Mouse (Mus musculus) cerebellum, postnatal 25 days (tissue): ENCODE measurements around the gene Gm20518.

Experiments used
- DNase-seq, 2 experiments: peaks; one replicate each; pipeline ENCODE4 v3.0.0; 2021; ENCODE audit warnings: mixed read lengths in 2 of 2

Gene Gm20518

GRCm38 (mm10) chr16:17839976-17840375 lies 51.5 kb downstream of the Gm20518 start:
- DNase-seq = peak; percentile 82 to 86

DNA sequence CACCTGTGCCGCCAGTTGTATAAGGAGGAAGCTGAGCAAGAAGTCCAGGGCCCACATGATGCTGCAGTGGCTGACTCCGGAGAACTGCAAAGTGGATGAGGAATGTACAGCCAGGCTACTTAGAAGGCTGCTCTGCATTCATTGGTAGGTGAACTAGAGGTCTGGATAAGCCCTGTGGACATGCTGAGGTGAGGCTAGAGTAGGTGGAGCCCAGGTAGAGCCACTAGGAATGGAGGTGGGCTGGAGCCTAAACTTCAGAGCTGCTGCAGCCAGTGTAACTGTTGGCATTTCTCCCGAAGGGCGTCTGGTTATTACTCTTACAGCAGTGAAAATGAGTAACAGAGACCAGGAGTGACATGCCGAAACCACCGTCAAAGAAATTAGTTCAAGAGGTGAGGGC lies 53.4 kb downstream of the Gm20518 start, which contains the start of gene Car15:
Car15 (minus strand) TSS at position 314 of the 400 bp plus-strand sequence.
- no peak for DNase-seq

DNA sequence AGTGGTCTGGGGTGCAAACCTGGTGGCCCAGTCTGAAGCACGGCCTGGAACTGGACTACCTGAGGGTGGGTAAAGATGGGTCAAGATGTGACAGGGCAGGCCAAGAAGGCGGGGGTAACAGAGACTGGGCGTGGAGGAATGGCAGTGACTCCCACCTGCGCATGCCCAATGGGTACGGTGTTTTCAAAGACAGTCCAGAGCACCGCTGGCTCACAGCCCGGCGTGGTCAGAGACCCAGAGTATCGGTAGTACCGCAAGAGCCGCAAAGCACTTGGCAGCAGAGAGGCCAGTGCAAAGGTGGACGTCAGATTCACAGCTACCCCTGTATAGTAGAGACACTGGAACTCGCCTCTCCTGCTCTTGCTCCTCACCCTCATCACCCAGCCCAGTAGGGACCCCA lies 56.0 kb downstream of the Gm20518 start:
- DNase-seq = peak; percentile 35 to 53

GRCm38 (mm10) chr16:17834543-17834942 lies 56.9 kb downstream of the Gm20518 start:
- DNase-seq = no peak

- peak; percentile 84 for DNase-seq
Observed at GRCm38 (mm10) chr16:17833681-17834399, 57.6 kb downstream of the Gm20518 start.

DNA sequence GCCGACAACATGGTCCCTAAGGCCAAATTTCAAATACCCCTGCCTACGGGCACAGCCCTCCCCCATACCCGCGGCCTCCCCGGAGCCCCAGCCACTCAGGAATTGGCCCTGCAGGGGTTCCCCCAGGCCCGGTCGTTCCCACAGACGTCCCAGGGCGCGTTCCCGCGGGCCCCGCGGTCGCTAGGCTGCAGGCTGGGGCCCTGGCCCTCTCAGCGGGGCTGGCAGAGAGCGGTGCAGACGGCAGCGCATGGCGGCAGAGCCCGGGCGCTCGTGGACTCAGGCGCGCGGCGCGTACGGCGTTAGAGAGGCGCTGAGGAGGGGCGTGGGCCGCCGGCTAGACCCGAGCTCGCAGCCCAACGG lies 58.2 kb downstream of the Gm20518 start:
- peak; percentile 78 to 84 for DNase-seq

- DNase-seq = no peak
Observed at GRCm38 (mm10) chr16:17832821-17833220, 58.6 kb downstream of the Gm20518 start, which contains the start of gene B830017H08Rik. B830017H08Rik (plus strand) TSS chr16:17833121.

- no peak for DNase-seq
Observed at GRCm38 (mm10) chr16:17831781-17832180, 59.7 kb downstream of the Gm20518 start.

- no peak for DNase-seq
Observed at GRCm38 (mm10) chr16:17830385-17831178, 60.9 kb downstream of the Gm20518 start.

DNA sequence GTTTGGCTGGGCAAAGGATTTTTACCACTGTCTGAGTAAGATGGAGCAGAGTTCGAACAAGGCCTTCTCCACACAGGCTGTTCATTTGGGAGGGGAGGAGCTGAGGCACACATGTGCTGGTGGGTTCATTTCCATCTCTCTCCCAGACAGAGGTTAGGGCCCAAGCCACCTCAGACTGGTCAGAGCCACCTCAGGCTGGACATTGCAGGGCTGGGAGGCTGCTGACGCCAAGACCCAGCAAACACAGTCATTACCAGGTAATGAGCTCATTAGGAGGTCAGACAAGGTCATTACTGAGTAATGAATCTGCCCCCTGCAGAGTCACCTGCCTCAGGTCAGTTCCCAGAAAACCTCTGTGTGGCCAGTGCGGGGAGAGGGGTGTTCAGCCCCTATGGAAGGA lies 62.6 kb downstream of the Gm20518 start:
- no peak for DNase-seq

DNA sequence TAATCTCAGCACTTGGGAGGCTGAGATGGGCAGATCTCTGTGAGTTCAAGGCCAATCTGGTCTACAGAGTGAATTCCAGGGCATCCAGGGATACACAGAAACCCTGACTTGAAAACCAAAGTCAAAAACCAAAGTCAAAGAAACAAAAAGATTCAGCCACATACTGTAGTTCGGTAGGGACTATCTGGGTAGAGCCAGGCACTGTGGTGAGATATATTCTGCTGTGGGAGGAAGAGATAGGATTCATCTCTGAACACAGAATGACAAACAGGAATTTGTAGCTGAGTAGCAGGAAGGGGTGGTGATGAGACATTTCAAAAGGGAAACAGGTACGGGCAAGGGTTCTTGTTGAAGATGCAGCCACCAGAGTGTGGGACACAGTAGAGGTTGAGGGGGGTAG lies 63.2 kb downstream of the Gm20518 start:
- DNase-seq = no peak

DNA sequence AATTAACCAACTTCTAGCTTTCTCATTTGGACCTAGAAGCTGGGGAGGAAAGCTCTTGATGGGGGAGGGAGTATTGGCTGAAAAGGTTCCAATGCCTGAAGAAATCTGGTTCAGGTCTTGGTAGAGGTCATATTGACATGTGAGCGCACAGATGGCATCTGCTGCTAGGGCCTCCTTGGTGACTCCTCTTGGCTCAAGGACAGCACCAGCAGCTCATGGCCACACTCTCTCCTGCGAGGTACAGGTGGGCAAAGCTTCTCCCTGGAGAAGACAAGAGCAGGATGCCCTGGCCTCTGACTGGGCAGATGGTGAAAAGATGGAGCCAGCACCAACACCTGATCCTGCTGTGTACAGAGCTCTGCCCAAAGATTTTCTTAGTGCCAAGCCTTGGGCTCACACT lies 65.0 kb downstream of the Gm20518 start:
- peak; percentile 71 to 76 for DNase-seq

GRCm38 (mm10) chr16:17816528-17816927 lies 74.9 kb downstream of the Gm20518 start:
- no peak for DNase-seq

- peak; percentile 67 to 80 for DNase-seq
Observed at GRCm38 (mm10) chr16:17815411-17816402, 75.8 kb downstream of the Gm20518 start.

GRCm38 (mm10) chr16:17813173-17813572 lies 78.3 kb downstream of the Gm20518 start:
- DNase-seq = no peak

DNA sequence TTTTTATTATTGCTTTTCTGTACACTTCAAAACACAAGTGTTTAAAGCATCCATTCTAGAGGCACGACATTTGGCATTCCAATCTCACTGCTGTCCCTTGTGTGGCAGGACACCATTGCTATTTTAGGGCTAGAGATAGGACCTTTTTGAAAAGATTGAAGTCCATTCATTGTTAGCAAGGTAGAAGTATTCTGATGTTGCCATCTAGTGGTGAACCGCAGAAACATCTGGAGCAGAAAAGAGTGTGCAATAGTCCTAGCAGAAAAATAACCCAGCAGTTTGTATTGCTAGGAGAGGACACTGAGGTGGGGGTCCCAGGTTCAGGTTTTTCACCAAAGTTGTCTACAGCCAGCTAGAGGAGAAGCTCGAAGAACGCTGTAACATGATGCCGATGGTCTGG lies 79.4 kb downstream of the Gm20518 start:
- peak in 1 of 2 experiments; percentile 48 for DNase-seq

- no peak for DNase-seq
Observed at GRCm38 (mm10) chr16:17809711-17810110, 81.8 kb downstream of the Gm20518 start.

DNA sequence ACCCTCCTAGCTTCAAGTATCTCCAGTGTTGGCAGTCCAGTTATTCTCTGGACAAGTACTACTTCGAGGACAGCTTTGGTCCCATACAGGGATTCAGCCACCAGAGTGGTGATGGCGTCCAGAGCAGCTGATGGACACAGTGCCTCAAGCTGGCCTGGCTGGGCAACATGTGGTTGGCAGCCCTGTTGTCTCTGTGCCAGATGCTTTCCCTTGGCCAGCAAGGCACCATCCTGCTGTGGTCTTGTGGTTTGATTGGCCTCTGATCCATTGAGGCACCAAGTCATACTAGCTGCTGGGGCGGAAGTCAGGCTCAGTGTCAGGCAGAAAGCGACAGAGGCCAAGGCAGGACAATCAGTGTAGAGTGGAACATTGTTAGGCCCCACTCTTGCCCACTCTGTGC lies 82.3 kb downstream of the Gm20518 start:
- no peak for DNase-seq

- peak; percentile 88 to 93 for DNase-seq
Observed at GRCm38 (mm10) chr16:17807192-17808009, 84.1 kb downstream of the Gm20518 start.

- peak; percentile 57 to 74 for DNase-seq
Observed at GRCm38 (mm10) chr16:17806581-17807191, 84.8 kb downstream of the Gm20518 start.

DNA sequence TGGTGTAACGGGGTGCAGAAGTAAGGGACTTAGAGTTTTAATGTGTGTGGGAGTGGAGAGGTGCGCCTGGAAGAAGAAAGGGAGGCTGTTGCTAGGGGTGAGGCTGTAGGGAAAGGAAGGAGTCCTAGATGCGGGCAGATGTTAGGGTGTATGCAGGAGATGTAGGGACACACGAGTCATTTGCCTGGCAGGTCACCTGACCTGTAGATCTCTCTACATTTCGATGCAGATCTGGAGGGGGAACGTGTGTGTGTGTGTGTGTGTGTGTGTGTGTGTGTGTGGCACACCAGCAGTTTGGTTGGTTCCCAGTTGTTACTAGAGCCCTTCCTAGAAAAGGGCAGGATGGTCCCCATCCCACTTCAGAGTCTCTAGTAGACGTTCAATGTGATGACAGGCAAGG lies 86.5 kb downstream of the Gm20518 start:
- no peak for DNase-seq
